Mouse (Mus musculus) embryonic facial prominence, embryonic 14.5 days (tissue): ENCODE measurements around the gene Rpl38. TPM values are rescaled to one million over a fixed set of nuclear protein-coding genes. Genes with fewer than 3 reads are reported as not detected.

Source experiments
- ATAC-seq: fragments of 200-750 bp; cut with Nextera tagmentation; 2 replicates; pipeline ENCODE4 v1.8.0; 2017; ENCODE audit warnings: low read depth, moderate number of reproducible peaks, moderate TSS enrichment
- DNase-seq: peaks from one replicate; pipeline ENCODE4 v3.0.0-alpha.2; 2015; ENCODE audit warnings: low spot score
- H3K27ac ChIP-seq: fragments of 300-500 bp; sonication (generic); replicated peaks from 2 replicates; pipeline ENCODE4 v1.5.1; 2014; ENCODE audit warnings: low read depth, mild to moderate bottlenecking, low read length, moderate library complexity
- H3K27me3 ChIP-seq: fragments of 300-500 bp; sonication (generic); replicated peaks from 2 replicates; pipeline ENCODE4 v1.6.1; 2014; ENCODE audit warnings: low read length; ENCODE audit not compliant: control insufficient read depth, insufficient read depth
- H3K36me3 ChIP-seq: fragments of 300-500 bp; sonication (generic); 2 replicates; pipeline ENCODE4 v1.6.1; 2014; ENCODE audit warnings: low read length, mixed read lengths; ENCODE audit not compliant: control insufficient read depth, insufficient read depth
- H3K4me1 ChIP-seq: fragments of 300-500 bp; sonication (generic); 2 replicates; pipeline ENCODE4 v1.6.1; 2014; ENCODE audit warnings: antibody characterized with exemption, low read length; ENCODE audit not compliant: control insufficient read depth, insufficient read depth
- H3K4me2 ChIP-seq: fragments of 300-500 bp; sonication (generic); 2 replicates; pipeline ENCODE4 v1.6.1; 2014; ENCODE audit warnings: low read depth, mild to moderate bottlenecking, low read length, moderate library complexity, mixed read lengths
- H3K4me3 ChIP-seq: fragments of 300-500 bp; sonication (generic); 2 replicates; pipeline ENCODE4 v1.5.1; 2014; ENCODE audit warnings: low read depth, mild to moderate bottlenecking, low read length
- H3K9ac ChIP-seq: fragments of 300-500 bp; sonication (generic); 2 replicates; pipeline ENCODE4 v1.6.1; 2014; ENCODE audit warnings: low read depth, mild to moderate bottlenecking, low read length, moderate library complexity, mixed read lengths
- H3K9me3 ChIP-seq: fragments of 300-500 bp; sonication (generic); 2 replicates; pipeline ENCODE4 v1.6.1; 2016; ENCODE audit warnings: low read length; ENCODE audit not compliant: control insufficient read depth
- WGBS: fragments of 180-500 bp; shearing (Covaris S2); extraction: QIAGEN DNeasy Blood & Tissue Kit; methylation state at CpG from one replicate; pipeline ENCODE4 v1.1.7; 2014; 5-methylcytosine and 5-hydroxymethylcytosine counted together
- polyA plus RNA-seq: library from polyadenylated mRNA; unstranded; fragments of >200 nt; fragmentation: Nextera tagmentation; extraction: Ambion mirVana; gene quantifications from 2 replicates; pipeline ENCODE4 v1.2.1, GENCODE M21; 2014

Rpl38 gene
- polyA plus RNA-seq, 1 experiment from 2014 or later: 1,191 TPM

GRCm38 (mm10) chr11:114685526-114686040 lies 17.3 kb downstream of the Rpl38 start:
- ATAC-seq: no peak
- H3K27ac ChIP-seq: no peak overlapping the region
- no peak overlapping the region for H3K9ac ChIP-seq
- H3K27me3 ChIP-seq: no peaks in the 10 kb centered on the region
- no peak for DNase-seq
- H3K36me3 ChIP-seq: 0 out of 2 replicates have a peak, but pooled peaks cover 6% of the 10 kb centered on the region
- peaks cover 12% of the 10 kb centered on the region for H3K4me1 ChIP-seq
- WGBS: 76% methylated on average over 9 of the region's 9 CpGs
- H3K9me3 ChIP-seq: no peaks in the 10 kb centered on the region
- no peak overlapping the region for H3K4me3 ChIP-seq
- H3K4me2 ChIP-seq: no peak overlapping the region

DNA sequence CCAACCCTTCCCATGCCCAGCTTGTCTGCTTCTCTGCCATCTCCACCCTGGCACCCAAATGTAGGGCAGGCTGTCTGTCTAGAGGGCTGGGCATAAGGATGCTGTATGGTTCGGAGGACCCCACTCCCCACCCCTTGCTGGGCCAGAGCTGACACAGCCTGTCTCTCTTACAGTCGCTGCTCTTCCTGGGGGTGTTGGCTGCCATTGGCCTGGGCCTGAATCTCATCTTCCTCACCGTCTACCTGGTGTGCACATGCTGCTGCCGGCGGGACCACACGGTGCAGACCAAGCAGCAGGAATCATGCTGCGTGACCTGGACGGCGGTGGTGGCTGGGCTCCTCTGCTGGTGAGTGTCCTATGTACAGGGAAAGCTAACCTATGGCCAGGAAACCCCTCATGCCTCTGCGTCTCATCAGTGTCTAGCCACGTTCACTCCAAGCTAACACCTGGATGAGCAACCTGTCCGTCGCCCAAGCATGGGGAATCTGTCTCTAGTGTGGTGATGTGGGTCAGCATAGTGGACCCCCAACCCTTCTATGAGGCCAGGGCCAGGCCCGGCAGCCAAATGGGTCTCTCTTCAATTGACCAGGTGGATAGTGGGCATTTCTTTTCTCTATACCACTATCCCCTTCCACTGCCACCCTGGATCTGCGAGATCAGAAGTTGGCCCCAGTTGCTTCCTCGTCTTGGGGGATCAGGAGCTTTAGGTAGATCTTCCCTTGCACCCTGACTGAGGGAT lies 18.1 kb downstream of the Rpl38 start:
- Histone ChIP-seq H3K4me3 (no peak overlapping the region), H3K27ac (no peak overlapping the region), H3K9me3 (no peaks in the 10 kb centered on the region), H3K4me1 (peaks cover 12% of the 10 kb centered on the region), H3K36me3 (0 out of 2 replicates have a peak, but pooled peaks cover 6% of the 10 kb centered on the region), H3K27me3 (no peaks in the 10 kb centered on the region), H3K4me2 (no peak overlapping the region), H3K9ac (no peak overlapping the region)
- 87% methylated on average over 16 of the region's 16 CpGs for WGBS
- ATAC-seq: no peak
- no peak for DNase-seq

DNA sequence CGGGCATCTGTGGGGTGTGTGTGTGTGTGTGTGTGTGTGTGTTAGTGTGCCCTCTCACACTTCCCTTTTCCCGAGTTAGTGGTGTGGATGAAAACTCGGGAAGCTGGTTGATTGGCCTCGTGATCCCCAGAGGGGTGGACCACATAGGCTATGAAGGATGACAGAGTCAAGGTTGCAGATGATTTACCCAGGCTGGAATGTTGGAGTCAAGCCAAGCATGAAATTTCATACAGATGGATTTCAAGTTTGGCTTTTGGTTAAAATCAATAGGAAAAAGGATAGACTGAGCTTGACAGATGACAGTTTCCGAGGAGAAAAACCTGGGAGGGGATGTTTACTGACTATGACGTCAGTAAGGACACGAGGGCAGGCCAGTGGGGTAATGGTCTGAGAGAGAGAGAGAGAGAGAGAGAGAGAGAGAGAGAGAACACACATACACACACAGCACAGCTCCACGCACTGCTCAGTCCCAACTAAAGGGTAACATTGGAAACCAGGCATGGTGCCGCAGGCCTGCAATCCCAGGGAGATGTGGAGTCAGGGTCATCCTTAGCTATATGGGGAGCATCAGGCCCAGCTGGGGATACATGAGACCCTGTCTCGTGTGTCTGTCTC lies 19.4 kb downstream of the Rpl38 start:
- H3K9ac ChIP-seq: 0 out of 2 replicates have a peak overlapping the region, but pooled peaks have one; percentile 35
- H3K27ac ChIP-seq: peak overlapping the region; percentile 84
- no peaks in the 10 kb centered on the region for H3K9me3 ChIP-seq
- peak; percentile 35; the same call in 1 of the 2 replicates for ATAC-seq
- peak; percentile 90 for DNase-seq
- peaks cover 12% of the 10 kb centered on the region for H3K4me1 ChIP-seq
- 0 out of 2 replicates have a peak, but pooled peaks cover 6% of the 10 kb centered on the region for H3K36me3 ChIP-seq
- 20% methylated on average over 10 of the region's 10 CpGs for WGBS
- H3K27me3 ChIP-seq: no peaks in the 10 kb centered on the region
- H3K4me3 ChIP-seq: no peak overlapping the region
- H3K4me2 ChIP-seq: no peak overlapping the region

GRCm38 (mm10) chr11:114688729-114689128 lies 20.4 kb downstream of the Rpl38 start:
- Histone ChIP-seq H3K27me3 (no peaks in the 10 kb centered on the region), H3K9me3 (no peaks in the 10 kb centered on the region), H3K36me3 (0 out of 2 replicates have a peak, but pooled peaks cover 6% of the 10 kb centered on the region), H3K4me1 (peaks cover 12% of the 10 kb centered on the region), H3K27ac (no peak overlapping the region), H3K4me2 (no peak overlapping the region), H3K9ac (no peak overlapping the region), H3K4me3 (no peak overlapping the region)
- ATAC-seq: no peak
- DNase-seq: no peak
- 89% methylated on average over 2 of the region's 3 CpGs for WGBS

GRCm38 (mm10) chr11:114690192-114690591 lies 21.9 kb downstream of the Rpl38 start:
- DNase-seq: no peak
- Histone ChIP-seq H3K9me3 (no peaks in the 10 kb centered on the region), H3K36me3 (0 out of 2 replicates have a peak, but pooled peaks cover 6% of the 10 kb centered on the region), H3K4me1 (peaks cover 8% of the 10 kb centered on the region), H3K9ac (no peak overlapping the region), H3K27me3 (no peaks in the 10 kb centered on the region), H3K4me2 (no peak overlapping the region), H3K27ac (no peak overlapping the region), H3K4me3 (no peak overlapping the region)
- WGBS: 91% methylated on average over 15 of the region's 15 CpGs
- ATAC-seq: no peak

DNA sequence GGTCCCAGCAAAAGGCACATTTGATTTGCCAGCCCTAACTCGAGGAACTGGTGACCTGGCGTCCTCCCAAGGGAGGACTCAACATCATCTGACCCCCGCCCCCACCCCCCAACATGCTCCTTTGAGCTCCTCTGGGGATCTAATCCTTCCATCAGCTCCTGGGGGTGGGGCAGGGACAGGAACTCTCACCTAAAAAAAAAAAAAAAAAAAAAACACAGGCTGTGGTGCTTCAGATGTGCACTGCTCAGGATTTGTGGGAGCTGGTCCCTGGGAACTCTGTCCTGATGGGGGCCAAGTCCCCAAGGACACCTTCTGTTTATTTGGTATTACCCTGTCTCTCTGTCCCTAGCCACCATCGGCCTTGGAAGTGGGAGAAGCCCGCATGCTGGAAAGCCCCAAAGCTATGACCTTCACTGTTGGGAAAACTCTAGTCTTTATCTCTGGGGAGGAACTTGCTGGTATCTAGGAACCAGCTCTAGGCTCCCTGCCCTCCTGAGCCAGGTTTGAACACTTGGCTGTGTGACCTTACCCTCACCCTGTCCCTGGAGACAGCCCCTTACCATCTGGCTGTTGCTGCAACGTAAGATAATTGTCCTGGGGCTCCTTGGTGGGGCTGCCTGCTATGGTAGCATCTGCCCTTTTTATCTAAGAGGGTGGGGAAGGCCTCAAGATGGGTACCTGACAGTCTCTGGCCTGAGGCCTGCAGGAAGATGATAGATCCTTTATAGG lies 23.3 kb downstream of the Rpl38 start:
- no peak overlapping the region for H3K27ac ChIP-seq
- DNase-seq: peak; percentile 44

GRCm38 (mm10) chr11:114692601-114693000 lies 24.3 kb downstream of the Rpl38 start:
- H3K4me2 ChIP-seq: no peak overlapping the region
- 48% methylated on average over 7 of the region's 7 CpGs for WGBS
- H3K4me3 ChIP-seq: no peak overlapping the region
- no peak for DNase-seq
- no peaks in the 10 kb centered on the region for H3K9me3 ChIP-seq
- H3K27ac ChIP-seq: no peak overlapping the region
- peaks cover 6% of the 10 kb centered on the region; the same call in 1 of the 2 replicates for H3K4me1 ChIP-seq
- no peak for ATAC-seq
- H3K36me3 ChIP-seq: peaks cover 19% of the 10 kb centered on the region
- no peaks in the 10 kb centered on the region for H3K27me3 ChIP-seq
- no peak overlapping the region for H3K9ac ChIP-seq

More for the DNA sequence above, 23.3 kb downstream of the Rpl38 start:
- Histone ChIP-seq H3K9me3 (no peaks in the 10 kb centered on the region), H3K4me2 (no peak overlapping the region), H3K9ac (no peak overlapping the region), H3K4me3 (no peak overlapping the region), H3K4me1 (peaks cover 7% of the 10 kb centered on the region; the same call in 1 of the 2 replicates), H3K36me3 (peaks cover 12% of the 10 kb centered on the region), H3K27me3 (no peaks in the 10 kb centered on the region)
- WGBS: 49% methylated on average over 6 of the region's 6 CpGs
- peak; percentile 24; the same call in 1 of the 2 replicates for ATAC-seq

DNA sequence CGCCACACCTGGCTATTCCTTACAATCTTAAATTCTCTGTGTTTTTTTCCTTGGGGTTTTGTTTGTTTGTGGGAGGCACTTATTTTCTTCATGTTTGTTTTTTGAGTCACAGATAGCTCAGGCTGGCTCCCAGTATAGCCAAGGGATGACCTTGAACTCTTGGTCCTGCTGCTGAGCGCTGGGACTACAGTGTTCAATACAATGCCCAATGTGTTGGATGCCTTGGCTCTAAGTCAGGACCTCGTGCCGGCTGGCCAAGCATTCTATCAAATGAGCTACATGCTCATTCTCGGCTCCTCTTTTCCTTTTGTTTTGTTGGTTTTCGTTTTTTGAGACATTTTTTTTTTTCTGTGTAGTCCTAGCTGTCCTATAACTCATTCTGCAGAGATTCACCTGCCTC lies 25.1 kb downstream of the Rpl38 start:
- WGBS: 91% methylated on average over 6 of the region's 6 CpGs
- Histone ChIP-seq H3K27ac (no peak overlapping the region), H3K4me1 (no peaks in the 10 kb centered on the region), H3K4me2 (no peak overlapping the region), H3K9ac (no peak overlapping the region), H3K36me3 (peaks cover 19% of the 10 kb centered on the region), H3K4me3 (no peak overlapping the region), H3K9me3 (no peaks in the 10 kb centered on the region), H3K27me3 (no peaks in the 10 kb centered on the region)
- DNase-seq (no peak), ATAC-seq (no peak)
